Mouse (Mus musculus): ENCODE data around the gene Rab29.
"Not testable (repeated sequence)": the region's sequence is repeated elsewhere in the genome, so short reads cannot be mapped to it uniquely, and the experiment has no call there.

DNA sequence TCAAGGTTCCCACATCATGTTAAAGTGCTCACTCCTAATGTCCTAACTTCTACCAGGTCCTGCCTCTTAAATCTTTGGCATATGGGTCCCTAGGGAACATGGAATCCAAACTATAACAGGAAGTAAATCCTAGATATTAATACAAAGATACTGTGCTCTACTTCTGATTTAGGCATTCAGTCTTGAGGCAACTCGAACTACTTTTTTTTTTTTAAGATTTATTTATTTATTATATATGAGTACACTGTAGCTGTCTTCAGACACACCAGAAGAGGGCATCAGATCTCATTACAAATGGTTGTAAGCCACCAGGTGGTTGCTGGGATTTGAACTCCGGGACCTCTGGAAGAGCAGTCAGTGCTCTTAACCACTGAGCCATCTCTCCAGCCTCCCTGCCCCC lies 42.2 kb downstream of the Rab29 start:
- TF ChIP-seq CTCF (IDR thresholded peaks at IDR 0.05; ENCODE audit: low read depth); EP300 (optimal IDR thresholded peaks at IDR 0.05): not testable (repeated sequence)

Data from stomach, postnatal 0 days (tissue).